Mouse (Mus musculus) cerebellum, adult 18-20 months (tissue): ENCODE results near the gene Gimap7.

Source experiments
- DNase-seq, 2 experiments: peaks; one replicate each; pipeline ENCODE4 v3.0.0; 2021

Gene Gimap7

GRCm38 (mm10) chr6:48696830-48697554, 21.4 kb upstream of the Gimap7 start:
- no peak for DNase-seq

- DNase-seq, result no peak
These were observed 20.9 kb upstream of the Gimap7 start for GRCm38 (mm10) chr6:48697555-48697930.

- DNase-seq, result no peak
These were observed 20.2 kb upstream of the Gimap7 start for GRCm38 (mm10) chr6:48698066-48698856.

DNA sequence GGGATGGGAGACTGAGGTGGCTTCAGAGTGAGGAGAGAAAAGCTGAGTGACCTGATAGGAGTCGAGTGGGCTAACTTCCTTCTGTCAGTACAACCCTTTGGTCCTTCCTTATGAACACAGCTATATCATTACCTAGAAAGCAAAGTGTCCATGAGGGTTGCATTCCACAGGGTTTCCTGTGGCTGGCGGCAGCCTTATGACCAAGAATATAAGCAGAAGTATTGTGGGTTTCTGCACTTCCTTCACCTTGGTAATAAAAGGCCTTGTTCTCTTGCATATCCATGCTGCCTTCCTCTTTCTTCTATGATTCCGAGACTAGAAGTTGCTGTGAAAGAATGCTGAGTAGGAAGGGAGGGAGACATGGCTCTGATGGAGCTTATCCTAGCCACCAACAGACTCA, 19.5 kb upstream of the Gimap7 start:
- no peak for DNase-seq

DNA sequence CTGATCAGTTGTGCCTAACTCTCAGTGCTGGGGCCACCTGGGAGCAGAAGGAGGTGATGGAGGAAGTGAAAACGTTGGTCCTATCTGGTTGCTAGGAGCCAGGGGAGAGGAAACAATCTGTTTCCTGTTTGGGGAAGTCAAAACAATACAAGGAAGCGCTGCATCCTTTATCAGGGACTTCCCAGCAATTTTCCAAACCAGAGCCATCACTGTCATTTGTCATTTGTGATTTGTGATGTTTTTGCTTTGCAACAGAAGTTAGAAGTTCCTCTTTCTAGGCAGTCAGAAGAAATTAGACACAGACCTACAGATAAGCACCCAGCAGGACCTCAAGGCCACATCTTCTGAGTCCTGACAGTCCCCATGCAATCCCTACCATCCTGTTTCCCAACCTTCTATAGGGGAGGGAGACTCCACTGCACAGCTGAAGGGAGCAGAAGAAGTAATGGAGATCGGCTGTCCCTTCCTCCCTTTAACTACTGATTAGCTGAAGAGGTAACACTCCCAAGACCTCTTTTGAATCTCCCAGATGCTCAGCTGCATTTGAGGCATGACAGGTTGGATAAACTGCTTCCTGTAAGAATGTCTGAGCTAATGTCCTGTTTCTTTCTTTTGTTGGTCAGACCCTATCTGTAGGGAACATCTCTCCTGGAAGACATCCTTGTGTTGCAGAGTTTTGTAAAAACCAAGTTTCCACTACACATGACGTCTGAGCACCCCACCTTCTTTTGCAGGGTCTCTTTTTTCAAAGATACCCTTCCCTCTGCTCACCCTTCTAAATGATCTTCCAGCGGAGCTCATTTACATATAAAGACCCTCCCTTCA, 18.0 kb upstream of the Gimap7 start:
- no peak for DNase-seq

GRCm38 (mm10) chr6:48702146-48702545, 16.3 kb upstream of the Gimap7 start:
- no peak for DNase-seq

GRCm38 (mm10) chr6:48702601-48703000, 15.8 kb upstream of the Gimap7 start:
- DNase-seq, result no peak

GRCm38 (mm10) chr6:48704146-48704545, 14.3 kb upstream of the Gimap7 start:
- DNase-seq, result no peak

DNA sequence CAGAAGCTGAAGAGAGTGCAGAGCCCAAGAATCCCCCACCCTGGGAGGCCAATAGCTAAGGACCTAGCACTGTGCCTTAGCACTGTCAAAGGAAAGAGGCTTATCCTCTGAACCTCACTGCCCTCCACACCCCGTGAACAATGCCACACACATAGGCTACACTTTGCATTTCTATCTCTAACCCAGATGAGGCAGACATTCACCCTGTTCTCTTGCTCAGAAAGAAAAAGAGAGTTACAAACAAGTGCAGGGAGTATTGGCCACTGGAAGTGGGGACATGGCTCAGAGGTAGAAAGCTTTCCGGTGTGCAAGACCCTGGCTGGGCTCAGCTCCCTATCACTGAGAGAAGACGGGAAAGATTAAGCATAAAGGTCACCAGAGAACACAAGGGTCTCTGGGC, 12.3 kb upstream of the Gimap7 start:
- no peak for DNase-seq

GRCm38 (mm10) chr6:48720326-48720725, 1.9 kb downstream of the Gimap7 start:
- no peak for DNase-seq

- no peak for DNase-seq
These were observed 5.0 kb downstream of the Gimap7 start for GRCm38 (mm10) chr6:48723468-48723867.

- no peak for DNase-seq
These were observed 7.1 kb downstream of the Gimap7 start for GRCm38 (mm10) chr6:48725476-48725875.

GRCm38 (mm10) chr6:48727761-48728160, 9.3 kb downstream of the Gimap7 start:
- no peak for DNase-seq

DNA sequence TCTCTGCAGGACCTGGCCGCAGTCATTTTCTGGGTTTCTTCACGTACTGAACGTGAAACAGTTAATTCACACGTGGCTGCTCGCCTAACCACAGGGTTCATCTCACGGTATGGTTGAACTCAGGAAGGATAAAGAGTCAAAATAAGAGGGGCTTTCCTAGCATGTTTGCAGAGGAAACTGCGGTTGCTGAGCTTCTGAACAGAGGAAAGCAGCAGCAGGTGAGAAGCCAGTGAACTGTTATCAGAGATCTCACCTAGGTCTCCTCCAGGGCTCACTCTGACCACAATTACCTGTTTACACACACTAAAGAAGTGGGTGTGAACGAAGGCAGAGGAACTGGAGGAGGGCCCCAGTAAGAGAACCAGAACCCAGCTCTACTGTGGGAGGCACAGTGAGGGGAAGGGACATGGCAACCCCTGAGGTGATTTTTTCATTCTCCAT, 14.5 kb downstream of the Gimap7 start:
- no peak for DNase-seq

GRCm38 (mm10) chr6:48733660-48734059, 15.2 kb downstream of the Gimap7 start:
- no peak for DNase-seq

GRCm38 (mm10) chr6:48737053-48737452, 18.6 kb downstream of the Gimap7 start:
- DNase-seq, result no peak

GRCm38 (mm10) chr6:48737688-48738087, 19.3 kb downstream of the Gimap7 start:
- DNase-seq, result no peak

GRCm38 (mm10) chr6:48738961-48739779, 20.7 kb downstream of the Gimap7 start, which contains the start of gene Gimap1:
TSS of gene Gimap1 (plus strand) at chr6:48739054.
- DNase-seq, result no peak

DNA sequence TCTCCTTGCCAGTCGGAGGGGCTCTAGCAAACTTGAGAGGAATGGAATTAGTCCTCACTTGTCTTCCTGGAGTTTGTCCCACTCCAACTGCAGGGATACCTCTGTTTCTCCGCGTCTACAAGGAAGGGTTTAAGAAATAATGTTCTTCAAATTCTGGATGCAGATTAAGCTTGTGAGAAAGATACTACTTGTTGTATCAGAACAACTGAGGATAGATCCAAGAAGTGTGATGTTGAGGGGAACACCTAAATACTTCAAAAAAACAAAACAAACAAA, 21.3 kb downstream of the Gimap7 start:
- DNase-seq, result no peak

- no peak for DNase-seq
These were observed 22.2 kb downstream of the Gimap7 start for GRCm38 (mm10) chr6:48740501-48741169.

DNA sequence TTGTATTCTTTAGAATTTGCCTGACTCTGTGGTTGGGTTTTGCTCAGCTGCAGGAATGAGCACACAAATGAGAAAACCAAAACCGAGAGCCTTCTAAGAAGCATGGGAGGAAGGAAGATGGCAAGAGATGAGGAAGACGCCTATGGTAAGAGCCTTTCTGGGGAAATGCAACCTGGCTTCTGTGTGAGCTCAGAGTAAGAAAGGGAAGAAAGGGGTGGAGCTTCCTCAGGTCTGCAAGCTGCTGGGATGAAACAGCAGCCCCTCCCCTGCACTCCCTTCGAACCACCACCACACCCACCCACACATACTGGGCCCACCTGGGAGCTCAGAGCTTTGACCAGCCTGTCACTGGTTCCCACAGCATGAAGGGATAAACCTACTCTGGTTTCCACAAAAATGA, 22.9 kb downstream of the Gimap7 start:
- DNase-seq, result no peak

DNA sequence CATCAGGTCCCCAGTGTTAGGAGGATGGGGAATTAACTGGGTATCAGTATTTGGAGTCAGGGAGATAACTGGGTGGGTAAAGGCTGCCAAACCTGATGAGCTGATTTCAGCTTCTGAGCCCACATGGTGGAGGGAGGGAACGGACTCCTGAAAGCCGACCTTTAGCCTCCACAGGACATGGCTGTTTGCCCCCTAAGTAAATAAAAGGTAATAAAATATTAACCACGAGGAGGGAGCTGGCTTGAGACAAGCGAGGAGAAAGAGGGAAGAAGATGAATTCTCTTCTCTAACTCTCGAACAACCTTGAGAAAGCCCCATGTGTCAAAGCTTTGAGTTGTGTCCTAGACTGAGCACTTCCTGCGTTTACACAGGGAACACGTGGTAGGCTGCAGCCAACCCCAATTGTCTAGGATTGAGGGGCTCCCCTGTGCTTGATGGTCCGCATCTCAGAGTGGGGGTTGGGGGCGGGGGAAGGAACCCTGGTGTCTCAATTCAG, 23.3 kb downstream of the Gimap7 start:
- DNase-seq, result no peak
